Mouse (Mus musculus): ENCODE data around the gene 4930467E23Rik.
"Not testable (repeated sequence)": the region's sequence is repeated elsewhere in the genome, so short reads cannot be mapped to it uniquely, and the experiment has no call there.

The 4930467E23Rik gene

GRCm38 (mm10) chr8:19729276-19729675 is at the start of gene 4930467E23Rik:
Gene 4930467E23Rik, plus strand, starts transcription at chr8:19729576.
- DNase-seq, result not testable (repeated sequence)

GRCm38 (mm10) chr8:19682311-19682710 is 47.1 kb upstream of the 4930467E23Rik start:
- peak; percentile 8 for DNase-seq

GRCm38 (mm10) chr8:19685476-19685875 is 43.9 kb upstream of the 4930467E23Rik start:
- peak; percentile 16 for DNase-seq

DNA sequence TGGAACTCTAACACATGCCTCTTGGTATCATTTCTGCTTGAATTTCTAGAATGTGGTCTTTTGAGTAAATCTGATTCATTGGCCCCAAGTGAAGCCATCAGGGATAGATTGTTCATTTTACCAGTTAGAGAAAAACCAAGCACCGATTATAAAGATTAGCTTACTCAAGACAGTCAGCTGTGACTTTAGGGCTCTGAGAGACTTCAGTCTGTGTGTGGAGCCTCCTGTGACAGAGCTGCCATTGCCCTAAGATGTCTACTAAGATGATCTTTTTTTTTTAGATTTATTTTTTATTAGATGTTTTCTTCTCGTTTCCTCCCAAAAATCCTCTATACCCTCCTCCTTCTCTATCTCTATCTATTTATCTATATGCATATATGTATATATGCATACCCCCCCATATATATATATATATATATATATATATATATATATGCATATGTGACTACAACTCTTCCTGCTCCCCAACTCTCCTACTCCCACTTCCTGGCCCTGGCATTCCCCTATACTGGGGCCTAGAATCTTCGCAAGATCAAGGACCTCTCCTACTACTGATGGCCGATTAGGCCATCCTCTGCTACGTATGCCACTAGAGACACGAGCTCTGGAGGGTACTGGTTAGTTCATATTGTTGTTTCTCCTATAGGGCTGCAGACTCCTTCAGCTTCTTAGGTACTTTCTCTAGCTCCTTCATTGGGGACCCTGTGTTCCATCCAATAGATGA is 40.4 kb upstream of the 4930467E23Rik start:
- not testable (repeated sequence) for DNase-seq

DNA sequence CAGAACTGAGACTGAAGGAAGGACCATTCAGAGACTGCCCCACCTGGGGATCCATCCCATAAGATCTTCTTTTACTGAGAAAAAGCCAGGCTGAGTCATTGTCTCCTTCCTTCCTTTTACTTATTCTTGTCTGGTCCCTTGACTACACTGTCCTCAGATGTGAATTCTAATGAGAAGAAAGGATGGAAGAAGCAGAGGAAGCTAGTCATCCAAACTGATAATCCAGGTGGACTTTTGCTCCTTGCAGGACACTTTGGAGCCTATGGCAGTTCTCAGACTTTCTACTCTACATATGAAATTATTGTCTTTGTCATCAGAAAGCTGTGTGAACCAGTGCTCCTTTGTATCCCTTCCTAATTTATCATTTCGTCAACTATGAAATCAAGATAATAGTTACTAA is 39.6 kb upstream of the 4930467E23Rik start:
- DNase-seq, result not testable (repeated sequence)

GRCm38 (mm10) chr8:19691421-19691820 is 38.0 kb upstream of the 4930467E23Rik start:
- DNase-seq, result not testable (repeated sequence)

- DNase-seq, result peak; percentile 16
Observed at GRCm38 (mm10) chr8:19697497-19698077, 31.8 kb upstream of the 4930467E23Rik start.

DNA sequence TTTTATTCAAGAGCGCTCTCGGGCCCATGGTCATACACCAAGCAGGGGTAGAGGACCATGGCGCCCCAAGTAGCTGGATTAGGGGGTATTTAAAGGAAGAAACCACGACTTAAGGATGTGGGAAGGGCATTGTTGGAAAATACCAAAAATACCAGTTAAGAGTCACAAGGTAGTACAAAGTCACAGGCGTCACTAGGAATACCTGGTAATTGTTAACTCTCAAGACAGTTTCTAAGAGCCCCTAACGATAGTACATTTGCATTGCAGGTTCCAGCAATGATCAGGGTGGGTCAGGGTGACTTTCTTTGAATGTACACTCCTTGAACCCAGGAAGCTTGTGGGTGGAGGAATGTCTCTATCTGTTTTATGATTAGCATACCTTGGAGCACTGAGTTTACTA is 31.3 kb upstream of the 4930467E23Rik start:
- DNase-seq, result not testable (repeated sequence)

- peak; percentile 57 for DNase-seq
Observed at GRCm38 (mm10) chr8:19698722-19699121, 30.7 kb upstream of the 4930467E23Rik start.

DNA sequence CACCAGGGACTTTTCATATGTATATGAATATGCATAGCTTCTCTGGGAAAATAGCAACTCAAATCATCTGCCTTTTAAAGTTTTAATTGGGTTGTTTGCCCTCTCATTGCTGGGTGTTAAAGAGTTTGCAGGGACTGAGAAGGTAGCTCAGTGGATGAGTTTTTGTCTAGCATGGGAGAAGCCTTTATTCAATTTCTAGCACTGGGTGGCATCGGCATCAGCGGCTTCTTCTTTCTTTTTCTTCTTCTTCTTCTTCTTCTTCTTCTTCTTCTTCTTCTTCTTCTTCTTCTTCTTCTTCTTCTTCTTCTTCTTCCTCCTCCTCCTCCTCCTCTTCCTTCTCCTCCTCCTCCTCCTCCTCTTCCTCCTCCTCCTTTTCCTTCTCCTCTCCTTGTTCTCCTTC is 28.1 kb upstream of the 4930467E23Rik start:
- not testable (repeated sequence) for DNase-seq

DNA sequence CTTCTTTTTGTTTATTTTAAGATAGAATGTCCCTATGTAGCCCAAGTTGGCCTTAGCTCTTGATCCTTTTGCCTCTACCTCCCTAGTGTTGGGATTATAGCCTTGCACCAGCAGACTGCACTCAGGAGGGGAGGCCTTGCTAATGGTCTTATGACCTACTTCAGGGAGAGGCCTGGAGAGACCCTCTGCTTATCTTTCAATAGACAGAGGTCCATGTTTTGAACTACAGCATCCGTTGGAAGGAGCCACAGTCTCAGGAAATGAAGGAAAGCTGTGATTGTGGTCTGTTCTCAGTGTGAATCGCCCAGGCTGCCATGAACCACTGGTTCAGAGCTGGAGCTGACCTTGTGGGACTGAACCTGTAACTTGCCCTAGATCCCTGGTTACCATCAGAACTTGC is 27.1 kb upstream of the 4930467E23Rik start:
- not testable (repeated sequence) for DNase-seq

- DNase-seq, result peak; percentile 71
Observed at GRCm38 (mm10) chr8:19702972-19703709, 26.2 kb upstream of the 4930467E23Rik start.

DNA sequence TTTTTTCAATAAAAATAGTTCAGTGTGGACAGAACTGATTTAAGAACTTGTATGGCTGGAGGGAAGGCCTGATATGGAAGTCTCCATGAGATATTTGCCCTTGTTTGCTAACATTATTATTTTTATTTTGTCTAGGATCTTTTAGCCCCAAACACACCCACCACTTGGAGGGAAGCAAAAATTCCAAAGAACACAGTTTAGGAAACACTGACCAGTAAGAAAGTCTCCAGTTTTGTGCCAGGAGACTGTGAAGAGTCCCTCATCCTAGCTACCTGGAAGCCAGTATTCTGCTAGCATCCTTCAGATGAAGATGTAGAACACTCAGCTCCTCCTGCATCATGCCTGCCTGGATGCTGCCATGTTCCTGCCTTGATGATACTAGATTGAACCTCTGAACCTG is 25.5 kb upstream of the 4930467E23Rik start:
- DNase-seq, result not testable (repeated sequence)

GRCm38 (mm10) chr8:19704441-19705215 is 24.7 kb upstream of the 4930467E23Rik start:
- peak; percentile 36 for DNase-seq

GRCm38 (mm10) chr8:19705216-19705600 is 24.2 kb upstream of the 4930467E23Rik start:
- not testable (repeated sequence) for DNase-seq

GRCm38 (mm10) chr8:19706101-19706725 is 23.2 kb upstream of the 4930467E23Rik start:
- DNase-seq, result not testable (repeated sequence)

- peak; percentile 69 for DNase-seq
Observed at GRCm38 (mm10) chr8:19706918-19707760, 22.2 kb upstream of the 4930467E23Rik start.

- DNase-seq, result not testable (repeated sequence)
Observed at GRCm38 (mm10) chr8:19707761-19708443, 21.5 kb upstream of the 4930467E23Rik start.

- not testable (repeated sequence) for DNase-seq
Observed at GRCm38 (mm10) chr8:19708976-19709375, 20.4 kb upstream of the 4930467E23Rik start.

DNA sequence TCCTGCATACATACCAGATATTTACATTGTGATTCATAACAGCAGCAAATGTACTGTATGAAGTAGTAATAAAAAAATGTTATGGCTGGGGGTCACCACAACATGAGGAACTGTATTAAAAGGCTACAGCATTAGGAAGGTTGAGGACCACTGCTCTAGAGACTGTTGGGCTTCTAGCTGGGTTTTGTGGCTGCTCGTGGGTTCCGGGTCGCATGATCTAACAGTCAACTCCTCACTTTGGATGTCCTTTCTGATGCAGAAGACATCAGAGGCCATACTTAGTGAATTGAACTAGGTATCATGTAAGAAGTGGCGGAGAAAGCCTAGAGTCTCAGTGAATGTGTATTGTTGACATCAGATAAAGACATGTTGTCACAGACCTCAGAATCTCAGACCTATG is 19.9 kb upstream of the 4930467E23Rik start:
- DNase-seq, result peak; percentile 36
